Mouse (Mus musculus) gastrocnemius, postnatal 25 days (tissue): Measurements from ENCODE around the gene Adk. TPM values are rescaled to one million over a fixed set of nuclear protein-coding genes. Genes with fewer than 3 reads are reported as not detected.
A peak's percentile ranks its signal among the peaks of the same experiment; 100 is the strongest.

Experiments used
- DNase-seq: peaks from one replicate; pipeline ENCODE4 v3.0.0; 2022
- total RNA-seq, 2 experiments: library from RNA; stranded (reverse); gene quantifications; 1 replicate in 1 of 2; 2 replicates in 1 of 2; pipeline ENCODE4 v1.2.3; 2021

The Adk gene
- total RNA-seq, 2 experiments from 2014 or later = 96.4 to 109 TPM

DNA sequence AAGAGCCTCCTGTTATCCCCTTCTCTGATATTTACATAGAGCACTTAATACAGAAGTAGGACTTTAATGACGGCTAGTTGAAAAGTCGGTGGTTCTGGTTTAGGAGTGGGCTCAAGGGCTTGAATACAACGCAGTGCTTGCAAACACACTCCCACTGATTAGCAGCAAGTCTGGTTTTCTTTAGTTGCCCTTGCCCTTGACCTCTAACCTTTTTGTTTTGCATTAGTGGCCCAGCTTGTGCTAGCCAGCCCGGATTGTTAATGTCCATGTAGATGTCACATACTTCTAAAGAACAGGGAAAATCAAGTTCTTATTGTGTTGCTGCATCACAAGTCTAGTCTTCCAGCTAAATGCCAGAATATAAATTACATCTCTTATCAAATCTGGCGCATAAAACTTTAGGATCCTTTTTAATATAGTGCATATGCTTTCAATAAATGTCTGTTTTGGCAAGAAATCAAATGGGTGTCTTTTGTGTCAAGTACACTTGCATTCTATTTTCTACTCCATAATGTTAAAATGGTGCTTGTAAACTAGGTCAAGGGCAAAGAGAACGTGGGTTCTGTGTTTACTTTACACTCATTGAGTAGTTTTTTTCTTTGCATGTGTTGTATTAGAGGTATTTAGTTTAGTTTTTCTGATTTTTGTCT is 296.4 kb downstream of the Adk start:
- DNase-seq = no peak

GRCm38 (mm10) chr14:21351646-21352045 is 299.3 kb downstream of the Adk start:
- DNase-seq = no peak

GRCm38 (mm10) chr14:21356286-21356685 is 303.9 kb downstream of the Adk start:
- no peak for DNase-seq

GRCm38 (mm10) chr14:21359207-21359895 is 307.0 kb downstream of the Adk start:
- no peak for DNase-seq

DNA sequence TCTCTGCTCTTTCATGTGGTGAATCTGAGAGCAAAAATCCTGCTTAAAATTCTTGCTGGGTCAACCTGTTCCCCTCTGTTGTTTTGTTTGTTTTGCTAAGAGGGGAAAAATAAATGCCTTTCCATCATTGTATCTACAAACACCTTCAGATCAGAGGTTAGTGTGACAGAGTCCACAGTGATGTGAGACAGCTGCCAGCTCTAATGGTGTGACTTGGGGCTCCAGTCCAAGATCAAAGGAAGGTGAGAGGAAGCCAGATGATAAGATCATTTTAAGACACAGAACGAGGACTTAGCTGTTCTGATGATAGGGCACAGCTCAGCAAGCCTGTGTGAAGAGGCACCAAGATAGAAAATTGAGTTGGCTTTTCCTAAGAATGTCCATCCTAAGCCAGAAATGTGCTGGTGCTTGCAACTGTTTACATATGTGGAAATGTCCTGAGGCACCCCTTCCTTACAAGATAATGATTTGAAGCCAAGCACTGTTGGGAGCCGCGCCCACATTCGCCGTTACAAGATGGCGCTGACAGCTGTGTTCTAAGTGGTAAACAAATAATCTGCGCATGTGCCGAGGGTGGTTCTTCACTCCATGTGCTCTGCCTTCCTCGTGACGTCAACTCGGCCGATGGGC is 307.6 kb downstream of the Adk start:
- DNase-seq = no peak

DNA sequence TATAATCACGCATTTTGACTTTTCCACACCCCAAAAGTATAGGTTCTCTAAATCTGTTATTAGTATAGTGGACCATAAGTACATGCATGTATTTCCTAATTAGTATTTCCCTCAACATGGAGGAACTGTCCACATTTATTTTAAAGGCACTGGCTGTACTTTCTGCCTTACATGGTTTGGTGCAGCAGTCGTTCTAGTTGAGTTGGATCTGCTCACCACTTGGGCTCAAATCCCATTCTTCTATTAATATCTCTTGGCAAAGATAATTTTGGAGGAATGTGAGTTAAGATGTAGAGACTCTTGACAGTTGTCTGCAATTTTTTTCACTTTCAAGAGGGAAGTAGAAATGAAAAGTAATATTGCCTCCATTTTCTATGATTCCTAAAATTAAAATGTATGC is 314.7 kb downstream of the Adk start:
- peak; percentile 6 for DNase-seq

DNA sequence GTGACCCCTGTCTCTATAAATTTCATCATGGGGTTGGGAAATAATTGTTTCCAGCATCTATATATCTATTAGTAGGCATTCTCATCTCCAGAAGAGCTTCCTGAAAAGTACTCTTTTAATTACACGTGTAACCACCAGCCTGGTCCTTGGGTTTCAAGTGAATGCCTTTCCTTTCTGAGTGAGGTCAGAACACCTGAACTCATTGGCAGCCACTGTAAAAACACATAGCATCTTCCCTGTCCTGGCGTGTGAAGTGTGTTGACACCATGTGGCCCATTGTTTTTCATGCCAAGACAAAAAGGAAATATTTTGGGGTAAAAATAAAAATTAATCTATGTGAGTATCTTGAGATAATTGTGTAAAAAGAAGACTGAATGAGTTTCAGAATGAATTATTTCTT is 316.2 kb downstream of the Adk start:
- no peak for DNase-seq

GRCm38 (mm10) chr14:21369127-21369526 is 316.8 kb downstream of the Adk start:
- peak; percentile 72 for DNase-seq

- DNase-seq = no peak
Observed at GRCm38 (mm10) chr14:21371946-21372345, 319.6 kb downstream of the Adk start.

DNA sequence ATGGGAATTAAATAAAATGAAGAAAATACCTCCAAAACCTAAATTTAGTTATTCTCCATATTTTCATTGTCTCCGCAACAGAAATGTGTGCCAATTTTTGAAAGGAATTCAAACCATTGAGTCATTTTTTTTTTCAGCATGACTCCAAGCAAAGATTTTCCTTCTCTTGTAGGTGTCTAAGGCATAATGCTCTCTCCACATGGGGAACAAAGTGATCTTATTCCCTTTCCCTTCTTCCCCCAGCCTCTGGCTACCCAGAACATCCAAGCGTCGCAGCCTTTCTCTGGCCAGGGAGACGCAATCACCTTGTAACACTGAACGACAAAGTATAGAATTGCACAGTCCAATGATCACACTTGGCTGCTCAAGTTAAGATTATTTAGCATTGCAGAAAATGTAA is 320.3 kb downstream of the Adk start:
- no peak for DNase-seq

DNA sequence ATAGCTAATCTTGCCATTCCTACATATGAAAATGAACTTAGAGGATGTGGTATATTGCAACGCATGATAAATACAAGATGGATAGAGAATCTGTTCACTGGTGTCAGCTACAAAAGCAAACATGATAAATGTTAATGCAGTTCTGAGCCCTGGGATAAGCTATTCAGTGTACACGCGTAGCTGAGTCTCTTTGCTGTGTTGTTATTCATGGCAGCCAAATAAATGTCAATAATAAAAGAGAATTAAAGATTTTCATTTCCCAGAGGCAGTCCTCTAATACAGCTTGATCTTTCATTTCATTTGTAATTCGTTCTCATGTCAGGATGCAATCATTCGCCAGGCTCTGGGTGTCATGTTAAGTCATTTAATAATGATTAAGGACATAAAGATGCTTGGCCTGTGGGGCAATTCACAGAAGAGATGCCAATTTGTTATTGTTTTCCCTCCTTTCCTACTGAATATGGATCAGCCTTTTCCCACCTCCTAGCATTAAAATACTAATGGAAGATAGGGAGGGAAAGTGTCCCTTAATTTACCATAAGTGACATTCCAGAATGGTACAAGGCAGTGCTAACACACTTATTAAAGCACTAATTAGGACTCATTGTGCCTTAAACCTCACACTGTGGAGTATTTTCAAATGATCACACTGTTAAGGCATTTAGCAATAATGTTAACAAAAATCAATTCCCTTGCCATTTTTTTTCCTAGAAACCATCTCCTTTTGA is 331.5 kb downstream of the Adk start:
- no peak for DNase-seq

DNA sequence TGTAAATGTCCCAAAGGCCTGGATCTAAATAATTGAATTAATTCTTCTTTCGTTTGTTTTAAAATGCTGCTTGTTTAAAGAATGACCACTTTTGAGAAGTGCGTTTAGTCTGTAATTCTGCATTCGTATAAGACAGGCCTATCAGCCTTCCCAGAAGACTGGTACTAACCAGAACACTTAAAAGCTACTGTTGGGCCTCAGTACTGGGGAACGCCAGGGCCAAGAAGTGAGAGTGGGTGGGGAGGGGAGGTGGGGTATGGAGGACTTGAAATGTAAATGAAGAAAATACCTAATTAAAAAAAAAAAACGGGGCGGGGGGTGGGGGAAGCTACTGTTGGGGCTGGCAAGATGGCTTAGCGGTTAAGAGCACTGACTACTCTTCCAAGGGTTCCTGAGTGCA is 347.1 kb downstream of the Adk start:
- DNase-seq = no peak

DNA sequence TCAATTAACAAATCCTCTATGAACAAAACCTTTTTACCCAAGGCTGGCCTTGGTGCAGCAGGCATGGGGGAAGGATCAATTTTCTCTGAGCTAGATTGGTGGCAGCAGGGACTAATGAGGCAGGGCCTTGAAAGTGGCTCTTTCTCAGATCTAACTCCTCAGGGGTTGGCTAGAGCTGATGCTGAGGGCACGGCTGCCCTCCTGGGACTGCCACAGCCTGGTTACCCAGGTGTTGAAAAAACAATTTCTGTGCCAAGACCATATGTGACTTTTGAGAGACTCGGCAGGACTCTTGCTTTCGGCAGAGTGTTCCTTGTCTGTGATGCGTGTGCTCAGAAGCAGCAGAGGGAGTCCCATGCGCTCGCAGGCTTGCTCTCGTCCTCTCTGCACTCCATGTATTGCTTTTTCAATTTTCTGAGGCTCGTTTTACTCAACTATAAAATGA is 349.8 kb downstream of the Adk start:
- no peak for DNase-seq

- no peak for DNase-seq
Observed at GRCm38 (mm10) chr14:21402621-21403405, 350.4 kb downstream of the Adk start.

DNA sequence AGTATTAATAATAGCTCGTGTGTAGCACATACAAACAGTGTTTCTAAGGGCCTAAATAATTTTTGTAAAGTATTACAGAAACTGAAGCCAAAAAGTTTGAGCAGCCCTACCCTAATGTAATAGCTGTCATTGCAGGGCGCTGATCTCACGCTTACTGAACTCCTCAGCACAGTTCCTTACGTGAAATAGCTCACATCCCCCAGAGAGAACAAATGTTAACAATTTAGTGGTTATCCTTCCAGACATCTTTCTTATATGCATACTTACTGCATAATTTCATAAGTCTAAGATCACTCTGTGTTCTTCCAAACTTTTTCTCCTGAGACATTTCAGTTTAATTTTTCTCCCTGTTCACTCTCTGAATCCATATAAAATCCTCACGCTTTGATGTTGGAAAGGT is 354.6 kb downstream of the Adk start:
- DNase-seq = no peak

DNA sequence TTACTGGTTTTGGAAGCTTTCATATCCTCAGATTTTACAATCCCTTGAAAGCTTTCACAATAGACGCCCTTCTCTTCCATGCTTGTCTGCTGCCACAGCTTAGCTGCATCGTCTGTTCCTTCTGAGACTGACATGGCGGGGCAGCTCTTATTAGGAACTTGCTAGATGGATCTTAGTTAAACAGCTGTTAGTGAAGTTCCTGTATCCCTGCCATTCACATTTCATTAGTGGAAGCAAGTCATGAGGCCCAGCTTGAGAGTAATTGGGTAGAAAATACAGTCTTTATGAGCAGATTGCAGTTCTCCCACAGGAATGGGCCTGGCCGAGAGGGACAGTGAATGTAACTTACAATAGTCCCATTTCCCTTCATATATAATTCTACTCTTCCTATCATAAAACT is 356.5 kb downstream of the Adk start:
- DNase-seq = no peak

GRCm38 (mm10) chr14:21410769-21411477 is 358.5 kb downstream of the Adk start:
- no peak for DNase-seq

DNA sequence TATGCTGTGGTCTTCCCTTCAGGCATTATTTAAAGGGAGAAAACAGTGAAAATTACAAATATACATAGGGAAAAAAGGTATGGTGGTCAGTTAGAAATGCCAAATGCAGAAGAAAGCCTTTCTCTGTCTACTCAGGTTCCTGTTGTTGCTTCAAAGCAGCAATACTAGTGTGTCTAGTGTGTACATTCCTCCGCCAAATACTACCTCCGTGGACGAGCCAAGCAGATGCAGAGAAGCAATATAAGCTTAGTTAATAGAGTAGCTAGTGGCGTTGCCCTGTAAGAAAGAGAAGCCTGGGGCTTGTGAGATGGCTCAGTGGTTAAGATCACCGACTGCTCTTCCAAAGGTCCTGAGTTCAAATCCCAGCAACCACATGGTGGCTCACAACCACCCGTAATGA is 359.1 kb downstream of the Adk start:
- no peak for DNase-seq

DNA sequence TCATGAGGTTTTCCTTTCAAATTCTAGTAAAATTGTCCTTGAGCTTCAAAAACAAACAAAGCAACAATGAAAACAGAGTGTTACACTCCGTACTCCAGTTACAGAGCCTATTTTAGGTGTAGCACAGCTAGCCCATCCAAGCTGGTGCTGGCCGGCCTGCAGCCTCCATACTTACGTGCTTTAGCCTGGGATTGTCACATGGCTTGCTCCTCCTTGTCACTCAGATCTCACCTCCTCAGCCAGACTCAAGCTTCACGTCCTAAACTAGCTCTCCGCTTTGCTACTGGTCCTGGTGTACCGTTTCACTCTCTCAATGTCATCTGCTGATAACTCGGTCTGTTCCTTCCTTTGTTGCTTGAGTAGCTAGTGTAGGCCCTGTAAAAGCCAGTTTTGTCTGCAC is 366.0 kb downstream of the Adk start:
- no peak for DNase-seq

- DNase-seq = no peak
Observed at GRCm38 (mm10) chr14:21427369-21427768, 375.0 kb downstream of the Adk start.

DNA sequence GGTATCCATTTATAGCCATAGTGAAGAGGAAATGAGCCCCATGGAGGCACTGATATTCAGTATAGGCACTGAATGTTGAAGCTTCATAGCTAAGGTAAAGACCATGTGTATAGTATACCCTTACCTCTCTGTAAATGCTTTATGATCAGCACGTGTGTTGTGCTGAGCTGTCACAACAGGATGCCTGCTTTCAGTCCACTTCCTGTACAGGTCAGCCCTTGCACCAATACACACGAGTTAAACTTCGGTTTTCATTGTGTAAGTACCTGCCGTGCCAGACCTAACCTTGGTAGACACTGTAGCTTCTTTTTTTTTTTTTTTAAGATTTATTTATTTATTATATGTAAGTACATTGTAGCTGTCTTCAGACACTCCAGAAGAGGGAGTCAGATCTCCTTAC is 381.0 kb downstream of the Adk start:
- no peak for DNase-seq
